Mouse (Mus musculus) heart, adult 8-10 months (tissue): Measurements from ENCODE around the gene Klhl32. TPM values are rescaled to one million over a fixed set of nuclear protein-coding genes. Genes with fewer than 3 reads are reported as not detected.
"Not testable (repeated sequence)": the region's sequence is repeated elsewhere in the genome, so short reads cannot be mapped to it uniquely, and the experiment has no call there.

ENCODE experiments used
- DNase-seq: peaks from one replicate; pipeline ENCODE4 v3.0.0; 2022; ENCODE audit warnings: low spot score
- total RNA-seq, 4 experiments: library from RNA; stranded (reverse); gene quantifications; 2 replicates each; pipeline ENCODE4 v1.2.4; 2022

The Klhl32 gene
- total RNA-seq, 4 experiments from 2014 or later: 1.2 to 2.0 (median 1.3) TPM

- DNase-seq: no peak
Measured at GRCm38 (mm10) chr4:24795180-24795579, 55.7 kb downstream of the Klhl32 start.

DNA sequence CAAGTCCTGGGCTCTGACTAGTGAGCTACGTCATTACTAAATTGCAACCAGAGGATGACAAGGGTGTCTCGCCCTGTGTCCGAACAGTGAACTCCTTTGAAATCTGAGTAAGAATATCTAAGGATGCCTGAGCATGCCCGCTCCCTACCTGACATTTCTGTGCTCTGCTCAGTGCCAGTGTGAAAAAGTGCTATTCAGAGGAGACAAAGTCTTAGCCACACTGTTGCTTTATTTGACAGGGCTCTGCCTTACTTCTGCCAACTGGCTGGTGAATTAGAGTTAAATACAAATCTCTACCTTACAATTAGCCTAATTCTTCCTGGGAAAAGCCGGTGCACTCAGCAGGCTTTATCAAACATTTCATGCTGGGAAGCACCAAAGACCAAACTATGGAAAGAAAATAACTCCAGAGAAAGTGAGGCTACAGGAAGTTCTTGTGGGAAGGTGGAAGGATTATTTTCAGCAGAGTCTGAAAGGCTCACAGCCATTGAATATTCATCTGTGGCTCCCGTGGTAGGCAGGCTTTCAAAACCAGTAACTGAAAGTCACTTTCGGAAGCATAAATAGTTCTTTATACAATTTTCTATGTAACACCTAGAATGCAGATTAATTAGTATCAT, 57.1 kb downstream of the Klhl32 start:
- no peak for DNase-seq

- DNase-seq: no peak
Measured at GRCm38 (mm10) chr4:24792416-24792981, 58.4 kb downstream of the Klhl32 start.

DNA sequence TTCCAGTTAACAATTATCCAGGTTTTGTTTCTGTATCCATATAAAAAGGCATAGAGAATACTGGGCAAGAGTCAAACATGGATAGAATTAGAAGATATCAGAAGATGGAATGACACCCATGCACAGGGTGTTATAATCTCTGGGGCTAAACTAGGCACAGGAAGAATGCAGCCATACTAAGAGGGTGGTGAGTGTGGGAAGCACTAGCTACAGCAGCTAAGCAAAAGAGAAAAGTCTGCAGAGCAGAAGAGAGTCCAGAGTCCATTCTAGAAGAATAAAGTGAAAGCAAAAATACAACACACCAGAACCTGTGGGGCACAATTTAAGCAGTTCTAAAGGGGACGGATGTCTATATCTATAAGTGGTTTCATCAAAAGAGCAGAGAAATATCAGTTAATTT, 61.6 kb downstream of the Klhl32 start:
- DNase-seq: no peak

GRCm38 (mm10) chr4:24785757-24786532, 65.0 kb downstream of the Klhl32 start:
- DNase-seq: no peak

- no peak for DNase-seq
Measured at GRCm38 (mm10) chr4:24765919-24766318, 85.0 kb downstream of the Klhl32 start.

- DNase-seq: no peak
Measured at GRCm38 (mm10) chr4:24765469-24765868, 85.5 kb downstream of the Klhl32 start.

- DNase-seq: no peak
Measured at GRCm38 (mm10) chr4:24764558-24764957, 86.4 kb downstream of the Klhl32 start.

- no peak for DNase-seq
Measured at GRCm38 (mm10) chr4:24763451-24763850, 87.5 kb downstream of the Klhl32 start.

DNA sequence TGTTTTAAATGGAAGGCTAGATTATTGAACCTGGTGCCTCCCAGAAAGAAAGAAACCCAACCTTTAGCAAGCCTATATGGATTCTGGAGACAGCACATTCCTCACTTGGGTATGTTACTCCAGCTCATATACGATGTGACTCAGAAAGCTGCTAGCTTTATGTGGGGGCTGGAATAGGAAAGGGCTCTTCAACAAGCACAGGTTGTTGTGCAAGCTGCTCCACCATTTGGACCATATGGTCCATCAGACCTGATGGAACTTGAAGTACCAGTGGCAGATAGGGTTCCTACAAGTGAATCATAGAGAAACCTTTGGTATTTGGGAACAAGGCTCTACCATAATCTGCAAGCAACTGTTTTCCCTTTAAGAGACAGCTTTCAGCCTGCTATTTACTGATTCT, 92.0 kb downstream of the Klhl32 start:
- no peak for DNase-seq

DNA sequence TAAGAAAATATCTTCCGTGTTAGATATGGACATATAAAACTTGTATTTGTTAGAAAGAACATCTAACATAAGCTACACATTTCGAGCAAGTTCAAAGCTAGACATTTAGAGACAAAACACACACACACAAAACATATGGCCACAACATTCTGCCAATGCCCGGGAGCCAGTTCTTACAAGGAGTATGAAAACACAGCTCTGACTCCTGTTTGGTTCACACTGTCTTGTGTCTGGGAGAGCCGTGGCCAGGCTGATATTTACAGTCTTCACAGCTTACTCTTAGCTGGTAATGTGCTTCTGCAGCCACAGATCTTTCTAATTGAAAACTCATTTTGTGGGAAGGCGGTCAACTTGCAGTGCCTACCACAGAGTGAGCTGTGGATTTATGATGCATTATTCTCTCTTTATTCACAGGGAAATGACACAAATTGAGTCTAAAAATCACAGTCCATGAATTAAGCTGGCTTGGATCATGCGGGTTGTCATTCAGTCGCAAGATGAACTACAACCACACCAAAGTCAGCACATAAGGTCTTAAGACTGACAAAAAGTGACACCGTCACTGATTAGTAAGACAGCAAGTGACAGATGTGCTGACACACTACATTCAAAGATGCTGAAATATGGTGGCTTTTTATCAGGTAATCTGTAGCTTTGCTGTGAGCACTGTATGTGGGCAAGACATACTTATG, 98.3 kb downstream of the Klhl32 start:
- no peak for DNase-seq

GRCm38 (mm10) chr4:24737080-24737479, 113.8 kb downstream of the Klhl32 start:
- DNase-seq: no peak

DNA sequence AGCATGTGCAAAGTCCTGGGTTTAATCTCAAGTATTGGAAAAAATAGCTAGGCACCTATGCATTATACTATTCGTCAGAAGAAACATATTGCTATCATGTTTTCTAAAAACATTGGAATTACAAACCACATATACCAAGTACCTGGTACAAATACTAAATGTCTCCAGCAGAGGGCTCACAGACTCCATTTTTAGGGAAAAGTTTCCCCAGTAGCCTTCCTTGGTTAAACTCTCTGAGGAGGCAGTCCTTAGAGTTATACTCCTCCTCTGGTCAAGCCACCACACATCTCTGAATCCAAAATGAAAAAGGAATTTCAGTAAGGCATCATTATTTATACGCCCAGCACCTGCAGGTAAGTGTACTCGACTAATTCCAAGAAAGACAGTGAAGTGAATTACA, 130.1 kb downstream of the Klhl32 start:
- peak; percentile 45 for DNase-seq

- DNase-seq: no peak
Measured at GRCm38 (mm10) chr4:24715559-24715958, 135.4 kb downstream of the Klhl32 start.

DNA sequence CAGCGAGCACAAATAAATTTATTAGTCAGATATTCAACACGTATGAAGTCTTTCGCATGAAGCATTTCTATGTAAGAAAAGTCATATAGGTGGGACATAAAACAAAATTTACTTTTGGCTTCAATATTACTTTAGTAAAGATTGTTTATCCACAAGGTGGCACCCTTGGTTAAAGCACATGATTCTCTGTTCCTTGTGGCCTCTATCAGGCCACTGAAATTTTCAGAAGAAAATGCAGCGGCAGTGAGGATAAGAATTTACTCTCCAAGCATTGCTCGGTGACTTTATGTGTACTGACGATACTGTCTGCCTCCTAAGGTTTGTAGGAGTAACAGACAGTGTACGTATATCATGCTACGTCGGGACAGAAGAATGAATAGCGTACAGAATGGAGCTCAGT, 136.6 kb downstream of the Klhl32 start:
- DNase-seq: no peak

DNA sequence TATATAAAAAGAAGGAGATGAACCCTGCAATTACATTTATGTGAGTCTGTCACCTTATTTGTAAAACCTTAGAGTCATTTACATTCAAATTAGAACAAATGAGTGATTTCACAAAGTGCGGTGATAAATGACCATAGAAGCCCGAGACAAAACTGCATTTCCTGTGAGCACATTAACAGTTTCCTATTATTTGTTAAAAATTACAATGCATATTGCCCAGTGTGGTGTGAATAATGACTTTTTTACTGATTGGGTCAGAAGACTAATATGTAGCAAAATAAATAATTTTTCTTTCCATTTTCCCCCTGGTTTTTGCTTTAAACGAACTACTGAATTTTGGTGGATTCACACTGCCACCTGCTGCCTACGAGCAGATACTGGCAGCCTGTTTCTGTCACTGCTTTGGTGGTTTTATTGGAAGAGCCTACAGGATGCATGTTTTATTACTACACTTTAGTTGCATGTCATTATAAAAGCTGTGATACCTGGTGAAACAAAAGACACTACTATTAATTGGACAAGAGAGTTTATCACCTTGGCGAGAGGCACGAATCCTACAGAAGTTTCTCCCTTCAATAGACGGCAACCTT, 152.3 kb downstream of the Klhl32 start:
- DNase-seq: no peak

- no peak for DNase-seq
Measured at GRCm38 (mm10) chr4:24680080-24680479, 170.8 kb downstream of the Klhl32 start.

- DNase-seq: no peak
Measured at GRCm38 (mm10) chr4:24670007-24670406, 180.9 kb downstream of the Klhl32 start.

- no peak for DNase-seq
Measured at GRCm38 (mm10) chr4:24659218-24659617, 191.7 kb downstream of the Klhl32 start.

- not testable (repeated sequence) for DNase-seq
Measured at GRCm38 (mm10) chr4:24644735-24645134, 206.2 kb downstream of the Klhl32 start.

DNA sequence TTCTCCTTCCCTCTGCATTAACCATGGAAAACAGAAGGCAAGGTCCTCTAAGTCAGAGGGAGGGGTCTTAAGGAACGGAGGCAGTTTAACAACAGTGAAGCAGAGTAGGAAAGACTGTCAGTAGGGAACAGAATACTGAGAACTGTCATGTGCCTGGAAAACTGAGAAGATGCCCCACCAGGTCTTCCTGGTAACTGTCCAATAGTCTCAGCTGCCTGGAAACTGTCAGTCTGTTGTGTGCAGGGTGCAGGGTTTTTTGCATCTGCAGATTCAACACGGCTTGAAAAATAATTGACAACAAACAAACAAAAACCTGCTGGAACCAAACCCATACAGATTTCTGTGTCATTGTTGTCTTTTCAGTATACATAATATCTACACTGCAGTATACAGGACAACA, 208.6 kb downstream of the Klhl32 start:
- DNase-seq: no peak
